In the genomic region with DNA sequence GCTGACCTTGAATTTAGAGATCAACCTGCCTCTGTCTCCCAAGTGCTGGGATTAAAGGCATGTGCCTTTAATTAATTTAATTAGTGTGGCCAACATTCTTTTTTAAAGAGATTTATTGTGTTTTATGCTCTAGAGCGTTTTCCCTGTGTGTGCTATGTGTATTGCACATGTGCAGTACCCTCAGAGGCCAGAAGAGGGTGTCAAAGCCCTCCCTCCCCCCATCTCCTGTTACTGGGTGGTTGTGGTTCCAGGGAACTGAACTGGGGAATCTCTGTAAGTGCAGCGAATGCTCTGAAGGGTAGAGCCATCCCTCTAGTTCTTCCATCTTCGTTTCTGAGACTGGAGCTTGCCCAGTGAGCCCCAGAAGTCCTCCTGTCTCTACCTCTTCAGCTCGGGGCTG, we compare ENCODE assay signal across 1 mouse cellular context.
TF ChIP-seq lines count a peak whose summit lies in the region.

No protein-coding gene starts in this region.

TF ChIP-seq in MEL, 35 proteins besides CTCF, POLR2A, EP300 and RAD21 (continued from another document):
- TF ChIP-seq USF2 (IDR thresholded peaks at IDR 0.05; ENCODE audit: borderline replicate concordance in 1 of 2, insufficient read depth in 1 of 2, low read depth in 1 of 2, low read length in 2 of 2), result no peak
- no peak for TF ChIP-seq ELF1 (IDR thresholded peaks at IDR 0.05; ENCODE audit: low read depth, low read length)
- TF ChIP-seq KAT2A (conservative IDR thresholded peaks at IDR 0.05; ENCODE audit: low read depth, low read length), result no peak
- TF ChIP-seq MAFK (IDR thresholded peaks at IDR 0.05; ENCODE audit: borderline replicate concordance, low read depth, low read length), result no peak
- TF ChIP-seq ETS1 (IDR thresholded peaks at IDR 0.05; ENCODE audit: low read depth, low read length), result no peak
- peak; percentile 58; the same call in 1 of the 2 replicates for TF ChIP-seq MAZ (IDR thresholded peaks at IDR 0.05; ENCODE audit: low read depth, low read length)
TF ChIP-seq in MEL: peak in this region for 5.
